Mouse (Mus musculus): Measurements from ENCODE around the gene Capza1.

DNA sequence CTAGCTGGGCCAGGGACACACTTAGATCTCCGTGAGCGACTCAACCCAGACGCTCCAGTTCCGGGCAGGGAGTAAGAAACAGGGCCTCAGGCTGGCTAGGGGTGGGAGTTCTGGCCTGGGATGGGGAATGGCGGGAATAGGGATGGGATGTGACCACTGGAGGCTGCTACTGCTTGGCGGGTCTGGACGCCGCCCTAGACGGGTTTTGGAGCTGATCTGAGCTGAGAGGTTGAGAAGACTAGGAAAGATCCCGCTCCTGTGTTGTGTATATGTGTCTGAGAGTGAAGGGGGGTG is 75.0 kb downstream of the Capza1 start:
- TF ChIP-seq CTCF (IDR thresholded peaks at IDR 0.05) (no peak), EP300 (IDR thresholded peaks at IDR 0.05; ENCODE audit: insufficient read depth, low read depth, low read length) (no peak)
